Mouse (Mus musculus) liver, embryonic 13.5 days (tissue): ENCODE data around the gene Tmem117. TPM values are rescaled to one million over a fixed set of nuclear protein-coding genes. Genes with fewer than 3 reads are reported as not detected.

Source experiments
- ATAC-seq: fragments of 200-750 bp; cut with Nextera tagmentation; 2 replicates; pipeline ENCODE4 v1.8.0; 2017; ENCODE audit warnings: low read depth, mild to moderate bottlenecking, moderate number of reproducible peaks, moderate library complexity
- DNase-seq: peaks from one replicate; pipeline ENCODE4 v3.0.0; 2022
- H3K27ac ChIP-seq: fragments of 300-500 bp; sonication (generic); 2 replicates; pipeline ENCODE4 v1.5.1; 2015; ENCODE audit warnings: moderate library complexity, mild to moderate bottlenecking, inconsistent platforms
- H3K27me3 ChIP-seq: fragments of 300-500 bp; sonication (generic); 2 replicates; pipeline ENCODE4 v1.6.1; 2015; ENCODE audit warnings: mild to moderate bottlenecking, inconsistent platforms
- H3K36me3 ChIP-seq: fragments of 300-500 bp; sonication (generic); 2 replicates; pipeline ENCODE4 v1.6.1; 2015; ENCODE audit warnings: mild to moderate bottlenecking, inconsistent platforms
- H3K4me1 ChIP-seq: fragments of 300-500 bp; sonication (generic); replicated peaks from 2 replicates; pipeline ENCODE4 v1.6.1; 2015; ENCODE audit warnings: inconsistent platforms
- H3K4me2 ChIP-seq: fragments of 300-500 bp; sonication (generic); 2 replicates; pipeline ENCODE4 v1.6.1; 2015; ENCODE audit warnings: inconsistent platforms, mild to moderate bottlenecking, moderate library complexity
- H3K4me3 ChIP-seq: fragments of 300-500 bp; sonication (generic); replicated peaks from 2 replicates; pipeline ENCODE4 v1.5.1; 2015; ENCODE audit warnings: mild to moderate bottlenecking, inconsistent platforms
- H3K9ac ChIP-seq: fragments of 300-500 bp; sonication (generic); 2 replicates; pipeline ENCODE4 v1.6.1; 2015; ENCODE audit warnings: mild to moderate bottlenecking, inconsistent platforms
- H3K9me3 ChIP-seq: fragments of 300-500 bp; sonication (generic); replicated peaks from 2 replicates; pipeline ENCODE4 v1.6.1; 2016; ENCODE audit warnings: inconsistent platforms
- WGBS: fragments of 180-500 bp; shearing (Covaris S2); methylation state at CpG from one replicate; pipeline ENCODE4 v1.1.7; 2015; ENCODE audit not compliant: insufficient replicate concordance; 5-methylcytosine and 5-hydroxymethylcytosine counted together
- polyA plus RNA-seq: library from polyadenylated mRNA; unstranded; fragments of >200 nt; fragmentation: Nextera tagmentation; extraction: Ambion mirVana; gene quantifications from 2 replicates; pipeline ENCODE4 v1.2.1, GENCODE M21; 2015

Gene Tmem117
- polyA plus RNA-seq, 1 experiment from 2014 or later, result 0.07 TPM

DNA sequence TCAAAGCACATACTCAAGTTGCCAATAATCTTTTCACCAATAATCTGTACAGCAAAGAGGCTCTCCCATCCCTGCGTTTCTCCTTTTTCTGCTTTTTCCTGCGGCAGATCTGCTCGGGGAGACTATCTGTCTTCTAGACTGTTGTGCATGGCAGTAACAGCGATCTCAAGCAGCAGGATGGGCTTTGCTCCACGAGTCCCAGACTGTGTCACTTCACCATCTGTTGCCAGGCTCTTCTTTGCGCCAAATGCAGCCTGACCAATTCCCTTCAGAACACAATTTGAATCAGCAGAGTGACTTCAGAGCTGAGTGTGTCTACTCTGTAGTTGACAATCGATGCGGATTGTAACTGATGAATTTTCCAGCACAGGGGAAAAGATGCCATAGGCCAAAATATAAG is 415.0 kb downstream of the Tmem117 start:
- no peak overlapping the region for H3K27ac ChIP-seq
- WGBS, result 63% methylated on average over 8 of the region's 8 CpGs
- no peak overlapping the region for H3K4me3 ChIP-seq
- no peaks in the 10 kb centered on the region for H3K27me3 ChIP-seq
- no peaks in the 10 kb centered on the region for H3K9me3 ChIP-seq
- no peak overlapping the region for H3K9ac ChIP-seq
- no peak overlapping the region for H3K4me2 ChIP-seq
- DNase-seq (no peak), ATAC-seq (no peak)
- H3K36me3 ChIP-seq, result no peaks in the 10 kb centered on the region
- H3K4me1 ChIP-seq, result no peaks in the 10 kb centered on the region

DNA sequence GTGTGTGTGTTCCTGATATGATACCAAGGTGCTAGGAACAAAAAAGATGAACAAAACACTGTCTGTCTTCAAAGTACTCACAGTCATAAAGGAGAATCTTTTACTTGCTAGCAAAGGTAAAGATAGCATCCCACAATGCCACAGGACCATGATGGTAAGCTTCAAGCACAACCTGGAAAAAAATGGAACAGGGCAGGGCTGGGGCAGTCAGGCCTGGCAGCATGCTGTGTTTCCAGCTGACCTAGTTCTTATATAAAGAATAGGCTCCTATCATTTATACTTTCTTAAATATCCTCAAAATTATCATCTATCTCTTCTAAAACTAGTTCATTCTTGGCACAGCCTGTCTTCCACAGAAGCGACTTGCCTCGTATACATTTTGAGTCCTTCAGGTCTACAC is 418.5 kb downstream of the Tmem117 start:
- Histone ChIP-seq H3K9ac (no peak overlapping the region), H3K27me3 (no peaks in the 10 kb centered on the region), H3K4me2 (no peak overlapping the region), H3K4me1 (no peaks in the 10 kb centered on the region), H3K9me3 (no peaks in the 10 kb centered on the region; the same call in 1 of the 2 replicates), H3K4me3 (no peak overlapping the region), H3K27ac (no peak overlapping the region), H3K36me3 (no peaks in the 10 kb centered on the region)
- no peak for DNase-seq
- WGBS, result 75% methylated on average over 2 of the region's 2 CpGs
- no peak for ATAC-seq

DNA sequence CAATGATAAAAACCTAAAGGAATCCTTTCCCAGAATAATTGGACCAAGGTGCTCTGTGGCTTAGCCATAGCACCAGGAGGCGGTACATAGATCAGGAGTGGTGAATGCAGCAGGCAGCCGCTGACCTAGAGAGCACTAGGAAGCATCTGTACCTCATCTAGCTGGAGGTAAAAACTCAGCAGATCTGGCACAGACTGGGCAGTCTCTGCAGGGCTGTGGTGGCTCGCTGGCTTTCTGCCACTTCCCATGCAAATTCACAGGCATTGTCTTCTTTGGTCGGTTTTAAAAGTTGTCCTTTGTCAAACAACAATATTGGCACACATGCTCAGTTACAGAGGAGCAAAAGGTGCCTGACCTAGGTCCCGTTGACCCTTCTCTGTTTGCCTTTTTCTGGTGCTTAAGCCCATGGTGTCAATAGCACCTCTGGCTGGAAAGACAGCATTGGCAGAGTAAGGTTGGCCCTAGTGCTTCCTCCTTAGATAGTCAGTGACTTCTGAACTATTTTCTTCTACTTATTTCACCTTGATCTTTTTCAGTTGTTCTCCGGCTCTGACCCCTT is 420.2 kb downstream of the Tmem117 start:
- H3K36me3 ChIP-seq, result no peaks in the 10 kb centered on the region
- H3K27ac ChIP-seq, result no peak overlapping the region
- no peaks in the 10 kb centered on the region for H3K27me3 ChIP-seq
- H3K4me1 ChIP-seq, result no peaks in the 10 kb centered on the region
- 53% methylated on average over 6 of the region's 6 CpGs for WGBS
- ATAC-seq (no peak), DNase-seq (no peak)
- H3K9me3 ChIP-seq, result no peaks in the 10 kb centered on the region; the same call in 1 of the 2 replicates
- no peak overlapping the region for H3K4me3 ChIP-seq
- no peak overlapping the region for H3K4me2 ChIP-seq
- H3K9ac ChIP-seq, result no peak overlapping the region

DNA sequence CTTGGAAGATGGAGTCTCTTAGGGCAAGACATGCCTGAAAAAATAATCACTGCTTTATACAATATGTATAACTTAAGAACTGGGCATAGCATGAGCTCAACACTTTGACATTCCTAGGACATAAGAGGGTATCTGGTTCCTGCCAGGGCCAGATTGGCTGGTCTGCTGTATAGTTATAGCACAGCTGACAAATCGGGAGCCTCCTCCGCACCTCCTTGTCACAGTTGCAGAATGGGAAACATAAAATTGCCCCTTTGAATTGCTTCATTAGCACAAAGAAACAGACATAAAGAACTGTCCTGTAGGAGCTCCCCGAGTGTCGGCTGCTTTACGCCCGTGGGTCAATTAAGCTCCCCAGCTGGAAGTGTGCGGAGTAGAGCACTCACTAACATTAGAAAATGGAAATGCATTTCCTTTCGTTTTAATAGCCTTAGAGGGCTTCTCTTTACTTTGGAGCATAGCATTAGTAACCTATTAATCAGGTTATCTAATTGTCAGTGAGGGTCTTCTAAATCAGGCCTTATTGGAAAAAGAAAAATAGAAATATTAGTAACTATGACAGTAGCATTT is 426.1 kb downstream of the Tmem117 start:
- 72% methylated on average over 8 of the region's 8 CpGs for WGBS
- Histone ChIP-seq H3K36me3 (no peaks in the 10 kb centered on the region), H3K4me1 (no peaks in the 10 kb centered on the region), H3K9ac (no peak overlapping the region), H3K27me3 (no peaks in the 10 kb centered on the region), H3K4me3 (no peak overlapping the region), H3K27ac (no peak overlapping the region), H3K9me3 (no peaks in the 10 kb centered on the region; the same call in 1 of the 2 replicates), H3K4me2 (no peak overlapping the region)
- DNase-seq (no peak), ATAC-seq (no peak)

DNA sequence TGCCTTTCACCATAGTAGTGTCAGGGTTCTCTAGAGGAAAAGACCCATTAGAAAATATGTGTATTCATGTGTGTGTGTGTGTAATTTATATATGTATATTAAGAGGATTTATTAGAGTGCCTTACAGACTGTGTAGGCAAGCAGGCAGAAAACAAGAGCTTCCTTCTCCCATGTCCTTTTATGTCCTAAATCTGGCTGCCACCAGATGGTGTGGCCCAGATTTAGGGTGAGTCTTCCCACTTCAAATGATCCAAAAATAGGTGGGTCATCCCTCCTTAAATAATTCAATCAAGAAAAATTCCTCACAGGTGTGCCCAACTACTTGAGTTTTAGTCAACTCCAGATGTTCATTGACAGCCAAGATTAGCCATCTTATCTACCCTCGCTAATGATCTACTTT is 439.0 kb downstream of the Tmem117 start:
- DNase-seq (no peak), ATAC-seq (no peak)
- H3K4me1 ChIP-seq, result no peaks in the 10 kb centered on the region
- H3K36me3 ChIP-seq, result no peaks in the 10 kb centered on the region
- no peak overlapping the region for H3K9ac ChIP-seq
- H3K9me3 ChIP-seq, result peaks cover 11% of the 10 kb centered on the region; the same call in 1 of the 2 replicates
- WGBS, result 61% methylated on average over 1 of the region's 1 CpGs
- H3K27me3 ChIP-seq, result no peaks in the 10 kb centered on the region
- no peak overlapping the region for H3K4me3 ChIP-seq
- H3K27ac ChIP-seq, result no peak overlapping the region
- H3K4me2 ChIP-seq, result no peak overlapping the region

DNA sequence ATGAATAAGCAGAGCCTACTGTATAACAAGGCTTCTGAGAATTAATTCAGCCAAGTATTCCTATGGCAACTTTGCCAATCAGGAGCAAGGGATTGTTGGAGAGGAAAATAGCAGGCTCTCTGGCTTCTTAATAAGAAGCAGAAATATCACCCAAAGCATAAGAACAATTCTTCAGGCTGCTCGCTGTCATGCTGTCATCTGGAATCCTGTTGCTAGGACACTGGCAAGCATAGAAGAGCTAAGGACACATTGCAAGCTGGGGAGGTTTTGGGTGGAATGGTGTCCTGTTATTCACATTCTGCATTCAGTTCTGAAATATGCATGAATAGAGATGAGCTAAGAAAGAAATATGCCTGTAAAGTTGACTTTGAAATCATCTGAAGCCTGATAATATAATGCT is 439.8 kb downstream of the Tmem117 start:
- Histone ChIP-seq H3K27me3 (no peaks in the 10 kb centered on the region), H3K36me3 (no peaks in the 10 kb centered on the region), H3K9ac (no peak overlapping the region), H3K27ac (no peak overlapping the region), H3K9me3 (peaks cover 6% of the 10 kb centered on the region; the same call in 1 of the 2 replicates), H3K4me3 (no peak overlapping the region), H3K4me2 (no peak overlapping the region), H3K4me1 (no peaks in the 10 kb centered on the region)
- 68% methylated on average over 1 of the region's 1 CpGs for WGBS
- DNase-seq, result no peak
- ATAC-seq, result no peak

DNA sequence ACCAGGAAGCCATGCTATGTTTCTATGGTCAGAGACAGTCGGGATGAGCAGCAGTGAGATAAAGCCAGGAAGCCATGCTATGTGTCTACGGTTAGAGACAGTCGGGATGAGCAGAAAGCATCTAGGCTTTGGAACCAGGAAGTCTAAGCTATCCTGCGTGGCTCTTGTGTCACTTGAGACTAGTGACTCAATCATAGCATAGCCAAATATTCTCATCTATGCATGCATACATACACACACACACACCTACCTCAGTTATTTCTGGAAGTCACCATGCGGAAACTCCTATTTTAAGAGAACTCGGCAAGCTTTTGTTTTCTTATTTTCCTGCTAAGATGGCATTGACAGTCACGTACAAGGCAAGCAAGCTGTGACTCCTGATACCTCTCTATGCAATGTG is 441.8 kb downstream of the Tmem117 start:
- WGBS, result 65% methylated on average over 7 of the region's 7 CpGs

DNA sequence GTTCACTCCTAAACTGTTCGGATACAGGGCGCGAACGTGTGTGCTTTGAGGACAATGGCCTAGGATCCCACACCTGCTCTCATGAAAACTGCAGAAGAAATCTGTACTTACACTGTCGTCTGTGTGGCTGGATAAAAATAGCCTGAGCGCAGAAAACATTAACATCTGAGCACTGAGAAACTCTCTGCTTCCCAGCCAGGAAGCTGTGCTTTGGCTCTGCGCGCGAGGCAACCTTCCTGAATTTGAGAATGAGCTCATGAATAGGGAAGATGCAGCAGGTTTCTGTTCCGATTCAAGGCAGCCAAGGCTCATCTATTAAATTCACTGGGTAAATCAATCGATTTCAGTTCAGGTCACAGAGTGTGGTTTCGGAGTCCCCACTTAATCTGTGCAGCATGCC is 446.3 kb downstream of the Tmem117 start:
- no peaks in the 10 kb centered on the region for H3K27me3 ChIP-seq
- H3K36me3 ChIP-seq, result no peaks in the 10 kb centered on the region
- H3K9me3 ChIP-seq, result peaks cover 8% of the 10 kb centered on the region; the same call in 1 of the 2 replicates
- no peak for ATAC-seq
- H3K9ac ChIP-seq, result no peak overlapping the region
- H3K4me3 ChIP-seq, result no peak overlapping the region
- WGBS, result 80% methylated on average over 12 of the region's 12 CpGs
- no peaks in the 10 kb centered on the region for H3K4me1 ChIP-seq
- no peak for DNase-seq
- no peak overlapping the region for H3K27ac ChIP-seq
- H3K4me2 ChIP-seq, result no peak overlapping the region

More for the DNA sequence above, 441.8 kb downstream of the Tmem117 start:
- H3K27ac ChIP-seq, result no peak overlapping the region
- no peaks in the 10 kb centered on the region for H3K27me3 ChIP-seq
- no peaks in the 10 kb centered on the region for H3K36me3 ChIP-seq
- no peak for ATAC-seq
- peaks cover 8% of the 10 kb centered on the region; the same call in 1 of the 2 replicates for H3K9me3 ChIP-seq
- H3K4me1 ChIP-seq, result no peaks in the 10 kb centered on the region
- no peak overlapping the region for H3K4me2 ChIP-seq
- H3K4me3 ChIP-seq, result no peak overlapping the region
- no peak overlapping the region for H3K9ac ChIP-seq
- DNase-seq, result no peak

DNA sequence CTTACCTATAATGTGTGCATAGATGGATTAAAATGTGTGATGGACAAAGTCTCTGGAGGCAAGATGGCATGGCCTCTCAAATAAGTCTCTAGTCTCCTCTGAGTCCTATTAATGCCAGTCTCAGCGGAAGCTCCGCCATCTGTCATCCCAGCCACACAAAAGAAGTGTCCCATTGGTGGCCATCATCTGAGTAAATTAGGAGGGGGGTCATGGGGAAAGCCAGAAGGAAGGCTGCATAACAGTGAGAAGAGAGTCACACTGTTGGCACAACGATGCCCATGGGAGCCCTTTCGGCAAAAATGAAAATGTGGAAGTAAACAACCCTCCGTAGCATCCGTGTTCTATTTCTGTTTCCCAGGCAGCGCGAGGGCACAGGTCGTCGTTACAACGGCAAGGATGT is 452.6 kb downstream of the Tmem117 start:
- no peak overlapping the region for H3K4me2 ChIP-seq
- DNase-seq (no peak), ATAC-seq (no peak)
- no peaks in the 10 kb centered on the region for H3K36me3 ChIP-seq
- WGBS, result 83% methylated on average over 11 of the region's 11 CpGs
- H3K4me3 ChIP-seq, result no peak overlapping the region
- peaks cover 5% of the 10 kb centered on the region; the same call in 1 of the 2 replicates for H3K9me3 ChIP-seq
- H3K4me1 ChIP-seq, result no peaks in the 10 kb centered on the region
- H3K27me3 ChIP-seq, result no peaks in the 10 kb centered on the region
- H3K27ac ChIP-seq, result no peak overlapping the region
- no peak overlapping the region for H3K9ac ChIP-seq

DNA sequence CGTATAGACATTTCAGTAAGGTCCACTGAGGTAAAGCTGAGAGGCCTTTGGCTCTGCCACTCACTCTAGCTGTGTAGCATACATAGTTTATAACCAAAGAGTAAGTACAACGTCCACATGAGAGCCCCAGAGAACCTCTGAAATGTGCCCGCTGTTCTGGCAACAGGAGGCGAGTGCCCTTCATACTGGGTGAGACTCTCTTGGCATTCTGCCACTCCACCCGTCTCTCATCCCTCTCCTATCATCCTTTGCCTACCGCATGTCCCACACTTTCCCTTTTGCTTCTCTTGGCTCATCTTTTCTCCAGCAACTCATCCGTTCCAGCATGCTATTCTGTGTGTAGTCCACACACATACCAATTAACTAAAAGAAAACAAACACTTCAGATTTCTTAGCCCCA is 456.9 kb downstream of the Tmem117 start:
- H3K27ac ChIP-seq, result no peak overlapping the region
- H3K4me3 ChIP-seq, result no peak overlapping the region
- H3K27me3 ChIP-seq, result no peaks in the 10 kb centered on the region
- WGBS, result 64% methylated on average over 7 of the region's 7 CpGs
- H3K36me3 ChIP-seq, result no peaks in the 10 kb centered on the region
- ATAC-seq (no peak), DNase-seq (no peak)
- no peak overlapping the region for H3K9ac ChIP-seq
- no peaks in the 10 kb centered on the region for H3K4me1 ChIP-seq
- H3K9me3 ChIP-seq, result 0 out of 2 replicates have a peak, but pooled peaks cover 5% of the 10 kb centered on the region
- no peak overlapping the region for H3K4me2 ChIP-seq

DNA sequence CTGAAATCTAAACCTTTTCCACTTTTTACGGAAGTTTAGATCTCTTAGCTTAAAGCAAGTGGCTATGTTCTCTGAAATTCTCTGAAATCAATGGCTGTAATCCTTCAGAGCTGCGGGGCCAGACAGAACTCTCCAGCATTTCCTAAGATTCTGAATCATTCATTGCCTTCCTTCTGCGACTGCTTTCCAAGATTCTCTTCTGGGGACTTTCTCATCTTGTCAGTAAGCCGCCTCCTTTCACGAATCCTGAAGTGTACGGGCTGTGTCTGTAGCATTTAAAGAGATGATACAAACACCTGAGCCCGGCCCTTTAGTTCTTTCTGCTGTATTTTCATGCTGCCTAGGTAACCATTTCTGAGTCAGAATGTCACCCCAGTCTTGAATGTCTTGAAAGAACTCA is 471.1 kb downstream of the Tmem117 start:
- DNase-seq, result no peak
- Histone ChIP-seq H3K4me2 (no peak overlapping the region), H3K27ac (no peak overlapping the region), H3K9ac (no peak overlapping the region), H3K4me1 (no peaks in the 10 kb centered on the region), H3K9me3 (no peaks in the 10 kb centered on the region; the same call in none of the 2 replicates), H3K4me3 (no peak overlapping the region), H3K36me3 (no peaks in the 10 kb centered on the region), H3K27me3 (no peaks in the 10 kb centered on the region)
- no peak for ATAC-seq
- 72% methylated on average over 7 of the region's 7 CpGs for WGBS

DNA sequence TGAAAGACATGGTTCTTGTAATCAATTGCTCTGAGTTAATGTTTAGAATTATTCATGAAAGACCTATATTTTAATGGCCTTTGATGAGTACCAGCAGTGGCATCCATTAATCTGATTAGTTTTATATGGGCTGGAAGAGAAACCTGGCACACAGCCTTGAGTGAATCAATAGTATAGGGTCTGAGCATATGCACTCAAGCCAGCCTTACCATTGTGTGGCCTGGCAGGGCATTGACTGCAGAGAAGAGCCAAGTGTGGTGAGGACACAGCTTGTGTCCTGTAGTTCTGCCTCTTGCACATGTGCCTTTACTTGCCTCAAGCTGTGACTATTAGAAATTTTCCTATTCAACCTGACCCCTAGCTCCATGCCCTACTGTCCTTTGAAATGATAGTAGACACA is 472.5 kb downstream of the Tmem117 start:
- Histone ChIP-seq H3K9me3 (no peaks in the 10 kb centered on the region; the same call in none of the 2 replicates), H3K36me3 (no peaks in the 10 kb centered on the region), H3K4me3 (no peak overlapping the region), H3K27me3 (no peaks in the 10 kb centered on the region), H3K4me1 (no peaks in the 10 kb centered on the region), H3K4me2 (no peak overlapping the region), H3K27ac (no peak overlapping the region), H3K9ac (no peak overlapping the region)
- ATAC-seq, result no peak
- no peak for DNase-seq
